ENCODE assay signal across 23 mouse cellular contexts in genomic region chr2:44518085-44518484, GRCm38 (mm10).
"Had no signal": no experiment of that assay in that cellular context is flagged by ENCODE, and none has a peak within 500 bp of the region (broad histone marks: within the 10 kb centered on the region; RNA-seq: fewer than 3 reads in every experiment).

No protein-coding gene starts in this region.

- H3K36me3 ChIP-seq: limb, embryonic 10.5 days; limb, embryonic 13.5 days; liver, embryonic 12.5 days; liver, embryonic 15.5 days; lung, embryonic 15.5 days; midbrain, embryonic 10.5 days; midbrain, embryonic 13.5 days had no signal

- H3K4me1 ChIP-seq: liver, embryonic 12.5 days; liver, embryonic 15.5 days; megakaryocyte, embryonic 14.5 days; midbrain, embryonic 10.5 days had no signal

- H3K4me2 ChIP-seq: limb, embryonic 13.5 days; liver, embryonic 12.5 days; liver, embryonic 15.5 days; lung, embryonic 15.5 days; midbrain, embryonic 13.5 days had no signal

- H3K4me3 ChIP-seq: layer of hippocampus, adult 2 months; limb, embryonic 10.5 days; limb, embryonic 13.5 days; liver, embryonic 12.5 days; liver, embryonic 15.5 days; lung, embryonic 15.5 days; megakaryocyte, embryonic 14.5 days; midbrain, embryonic 10.5 days; midbrain, embryonic 13.5 days had no signal

- H3K27ac ChIP-seq: kidney, postnatal 0 days; layer of hippocampus, adult 2 months; limb, embryonic 10.5 days; limb, embryonic 13.5 days; liver, embryonic 12.5 days; liver, embryonic 15.5 days; lung, embryonic 15.5 days; midbrain, embryonic 10.5 days; midbrain, embryonic 13.5 days; stomach, postnatal 0 days had no signal

- H3K27me3 ChIP-seq: limb, embryonic 13.5 days; liver, embryonic 12.5 days; liver, embryonic 15.5 days; lung, embryonic 15.5 days; megakaryocyte, embryonic 14.5 days; midbrain, embryonic 13.5 days had no signal

- H3K9ac ChIP-seq: limb, embryonic 13.5 days; liver, embryonic 12.5 days; liver, embryonic 15.5 days; lung, embryonic 15.5 days; midbrain, embryonic 13.5 days had no signal

- H3K9me3 ChIP-seq: limb, embryonic 10.5 days; limb, embryonic 13.5 days; liver, embryonic 12.5 days; liver, embryonic 15.5 days; lung, embryonic 15.5 days; midbrain, embryonic 10.5 days; midbrain, embryonic 13.5 days had no signal

- ATAC-seq: liver, embryonic 12.5 days; midbrain, embryonic 13.5 days had no signal

- DNase-seq: kidney, postnatal 25 days; layer of hippocampus, adult 9-11 months; liver; lung, adult 18-20 months; lung, postnatal 10 days; lung, postnatal 36 days; right cerebral cortex, adult 18-20 months; right cerebral cortex, postnatal 14 days; right cerebral cortex, postnatal 4 days; thymus, adult 2 months; thymus, postnatal 14 days; thymus, postnatal 4 days had no signal
